Mouse (Mus musculus) kidney, embryonic 15.5 days (tissue): ENCODE measurements around the gene Gm4969. TPM values are rescaled to one million over a fixed set of nuclear protein-coding genes. Genes with fewer than 3 reads are reported as not detected.
"Not testable (repeated sequence)": the region's sequence is repeated elsewhere in the genome, so short reads cannot be mapped to it uniquely, and the experiment has no call there.

ENCODE experiments used
- ATAC-seq: fragments of 200-750 bp; cut with Nextera tagmentation; replicated peaks from 2 replicates; pipeline ENCODE4 v1.8.0; 2017; ENCODE audit warnings: moderate TSS enrichment; ENCODE audit not compliant: low FRiP score
- H3K27ac ChIP-seq: fragments of 300-500 bp; sonication (generic); 2 replicates; pipeline ENCODE4 v1.5.1; 2015; ENCODE audit warnings: mild to moderate bottlenecking, inconsistent platforms
- H3K27me3 ChIP-seq: fragments of 300-500 bp; sonication (generic); 2 replicates; pipeline ENCODE4 v1.6.1; 2015; ENCODE audit warnings: inconsistent platforms
- H3K36me3 ChIP-seq: fragments of 300-500 bp; sonication (generic); 2 replicates; pipeline ENCODE4 v1.6.1; 2015; ENCODE audit warnings: inconsistent platforms
- H3K4me1 ChIP-seq: fragments of 300-500 bp; sonication (generic); 2 replicates; pipeline ENCODE4 v1.6.1; 2015; ENCODE audit warnings: inconsistent platforms
- H3K4me2 ChIP-seq: fragments of 300-500 bp; sonication (generic); 2 replicates; pipeline ENCODE4 v1.6.1; 2015; ENCODE audit warnings: moderate library complexity, mild to moderate bottlenecking, inconsistent platforms
- H3K4me3 ChIP-seq: fragments of 300-500 bp; sonication (generic); replicated peaks from 2 replicates; pipeline ENCODE4 v1.5.1; 2015; ENCODE audit warnings: mild to moderate bottlenecking, inconsistent platforms
- H3K9ac ChIP-seq: fragments of 300-500 bp; sonication (generic); 2 replicates; pipeline ENCODE4 v1.6.1; 2015; ENCODE audit warnings: mild to moderate bottlenecking, inconsistent platforms
- H3K9me3 ChIP-seq: fragments of 300-500 bp; sonication (generic); replicated peaks from 2 replicates; pipeline ENCODE4 v1.6.1; 2016; ENCODE audit warnings: inconsistent platforms
- WGBS: fragments of 180-500 bp; shearing (Covaris S2); methylation state at CpG from one replicate; pipeline ENCODE4 v1.1.7; 2015; ENCODE audit warnings: mixed read lengths; 5-methylcytosine and 5-hydroxymethylcytosine counted together
- polyA plus RNA-seq: library from polyadenylated mRNA; unstranded; fragments of >200 nt; fragmentation: Nextera tagmentation; extraction: Ambion mirVana; gene quantifications from 2 replicates; pipeline ENCODE4 v1.2.1, GENCODE M21; 2015

Gm4969 gene
- polyA plus RNA-seq, 1 experiment from 2014 or later: 3.4 TPM

- Histone ChIP-seq H3K27ac (peak overlapping the region; percentile 14; the same call in 1 of the 2 replicates), H3K36me3 (peaks cover 33% of the 10 kb centered on the region), H3K27me3 (peaks cover 24% of the 10 kb centered on the region), H3K4me1 (peaks cover 44% of the 10 kb centered on the region), H3K9ac (no peak overlapping the region), H3K4me3 (no peak overlapping the region), H3K9me3 (no peaks in the 10 kb centered on the region), H3K4me2 (no peak overlapping the region)
- 29% methylated on average over 13 of the region's 13 CpGs for WGBS
- no peak for ATAC-seq
Observed at GRCm38 (mm10) chr7:19155825-19156475, 37.8 kb upstream of the Gm4969 start.

- Histone ChIP-seq H3K27me3 (peaks cover 14% of the 10 kb centered on the region), H3K27ac (no peak overlapping the region), H3K4me3 (no peak overlapping the region), H3K9me3 (no peaks in the 10 kb centered on the region), H3K4me1 (peaks cover 43% of the 10 kb centered on the region), H3K36me3 (peaks cover 33% of the 10 kb centered on the region), H3K9ac (no peak overlapping the region), H3K4me2 (no peak overlapping the region)
- ATAC-seq: no peak
- 78% methylated on average over 8 of the region's 8 CpGs for WGBS
Observed at GRCm38 (mm10) chr7:19154796-19155195, 36.6 kb upstream of the Gm4969 start.

- not testable (repeated sequence) for ATAC-seq, H3K27ac ChIP-seq
- peak overlapping the region; percentile 91 for H3K4me2 ChIP-seq
Observed at GRCm38 (mm10) chr7:19151121-19151520, 33.0 kb upstream of the Gm4969 start.

GRCm38 (mm10) chr7:19149626-19150025 is 31.5 kb upstream of the Gm4969 start, which contains the start of gene Snrpd2:
Gene Snrpd2, plus strand, starts transcription at chr7:19149722.
- under 1% methylated on average over 24 of the region's 24 CpGs for WGBS
- peak within 1 kb of the TSS; percentile 82 for H3K27ac ChIP-seq
- H3K4me2 ChIP-seq: peak within 1 kb of the TSS; percentile 91
- H3K9ac ChIP-seq: peak within 1 kb of the TSS; percentile 87
- peak within 1 kb of the TSS; percentile 67 for H3K4me3 ChIP-seq
- H3K36me3 ChIP-seq: peaks cover 48% of the 10 kb centered on the region
- no peaks in the 10 kb centered on the region for H3K27me3 ChIP-seq
- peak; percentile 93 for ATAC-seq
- H3K4me1 ChIP-seq: peaks cover 27% of the 10 kb centered on the region
- no peaks in the 10 kb centered on the region for H3K9me3 ChIP-seq

More at GRCm38 (mm10) chr7:19151121-19151520, 33.0 kb upstream of the Gm4969 start:
- Histone ChIP-seq H3K36me3 (peaks cover 38% of the 10 kb centered on the region), H3K4me1 (peaks cover 33% of the 10 kb centered on the region), H3K4me3 (peak overlapping the region; percentile 67; the same call in 1 of the 2 replicates)
- not testable (repeated sequence) for H3K27me3 ChIP-seq, H3K9ac ChIP-seq, H3K9me3 ChIP-seq
- 86% methylated on average over 10 of the region's 10 CpGs for WGBS

GRCm38 (mm10) chr7:19148875-19149541 is 30.8 kb upstream of the Gm4969 start, which contains the start of gene Qpctl:
Gene Qpctl, minus strand, starts transcription at chr7:19149291.
- peak; percentile 97 for ATAC-seq
- H3K36me3 ChIP-seq: peaks cover 46% of the 10 kb centered on the region
- WGBS: under 1% methylated on average over 43 of the region's 43 CpGs

DNA sequence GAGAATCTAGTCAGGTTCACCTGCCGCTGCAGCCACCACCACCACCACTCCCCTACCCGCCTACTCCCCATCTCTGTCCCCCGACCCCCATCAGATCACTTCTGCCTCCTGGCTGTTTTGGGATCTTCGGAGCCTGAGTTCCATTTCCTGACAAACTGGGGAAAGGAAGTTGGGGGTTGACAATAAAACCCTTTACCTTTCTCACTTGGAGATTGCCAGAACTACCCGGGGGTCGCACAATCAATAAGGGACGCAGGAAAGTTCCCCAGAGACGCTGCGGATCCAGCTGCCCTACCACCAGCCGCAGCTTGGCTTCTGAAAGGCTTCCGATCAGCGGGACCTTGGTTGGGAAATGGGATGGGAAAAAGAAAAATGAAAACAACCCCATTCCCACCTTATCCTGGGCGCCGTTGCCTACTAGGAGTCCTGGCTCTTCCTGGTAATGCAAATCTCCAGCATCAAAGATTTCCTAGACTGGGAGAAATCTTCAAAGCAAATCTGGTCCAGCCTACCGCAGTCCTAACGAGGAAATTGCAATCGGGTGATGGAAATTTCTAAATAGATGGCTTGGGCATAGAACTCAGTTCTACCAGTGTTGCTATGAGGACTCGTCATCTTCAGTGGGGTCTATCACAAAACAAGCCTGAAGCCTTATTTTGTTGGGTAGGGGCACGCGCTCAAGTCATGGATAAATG is 30.2 kb upstream of the Gm4969 start:
- Histone ChIP-seq H3K36me3 (peaks cover 39% of the 10 kb centered on the region), H3K9ac (peak overlapping the region; percentile 65), H3K27me3 (no peaks in the 10 kb centered on the region), H3K4me1 (peaks cover 27% of the 10 kb centered on the region), H3K27ac (peak overlapping the region; percentile 81), H3K4me2 (peak overlapping the region; percentile 91), H3K4me3 (peak overlapping the region; percentile 67), H3K9me3 (no peaks in the 10 kb centered on the region)
- WGBS: 10% methylated on average over 20 of the region's 20 CpGs
- ATAC-seq: no peak

More at GRCm38 (mm10) chr7:19148875-19149541, 30.8 kb upstream of the Gm4969 start, which contains the start of gene Qpctl:
- Histone ChIP-seq H3K4me2 (peak within 1 kb of the TSS; percentile 91), H3K27ac (peak within 1 kb of the TSS; percentile 82), H3K27me3 (no peaks in the 10 kb centered on the region), H3K9ac (peak within 1 kb of the TSS; percentile 87), H3K4me1 (peaks cover 27% of the 10 kb centered on the region), H3K9me3 (no peaks in the 10 kb centered on the region), H3K4me3 (peak within 1 kb of the TSS; percentile 67)

DNA sequence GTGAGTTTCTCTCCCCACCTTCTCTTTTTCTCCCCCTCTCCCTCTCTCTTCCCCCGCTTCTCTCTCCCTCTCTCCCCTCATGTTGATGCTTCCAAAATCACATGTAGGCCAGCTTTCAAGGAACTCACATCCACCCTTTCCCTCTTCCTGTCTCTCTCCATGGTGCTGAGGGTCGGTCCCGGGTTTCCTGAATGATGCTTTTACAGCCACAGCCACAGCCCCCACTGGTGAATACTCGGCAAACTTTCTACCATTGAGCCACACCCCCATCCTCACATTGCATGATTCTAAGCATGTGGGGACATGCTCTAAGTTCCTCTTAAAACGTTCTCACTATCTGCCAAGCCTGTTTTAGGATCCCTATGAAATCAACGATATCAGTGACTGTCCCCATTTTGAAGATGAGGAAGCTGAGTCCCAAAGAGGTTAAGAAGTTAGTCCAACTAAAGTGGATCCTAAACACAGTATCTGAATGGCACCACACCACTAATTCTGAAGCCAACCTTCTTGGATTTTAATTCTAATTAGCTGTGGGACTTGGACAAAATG is 29.4 kb upstream of the Gm4969 start:
- WGBS: 46% methylated on average over 6 of the region's 6 CpGs
- no peaks in the 10 kb centered on the region for H3K27me3 ChIP-seq
- no peak overlapping the region for H3K27ac ChIP-seq
- peaks cover 27% of the 10 kb centered on the region for H3K4me1 ChIP-seq
- peak overlapping the region; percentile 91 for H3K4me2 ChIP-seq
- ATAC-seq: no peak
- peak overlapping the region; percentile 67; the same call in 1 of the 2 replicates for H3K4me3 ChIP-seq
- no peak overlapping the region for H3K9ac ChIP-seq
- H3K9me3 ChIP-seq: no peaks in the 10 kb centered on the region
- H3K36me3 ChIP-seq: peaks cover 31% of the 10 kb centered on the region

DNA sequence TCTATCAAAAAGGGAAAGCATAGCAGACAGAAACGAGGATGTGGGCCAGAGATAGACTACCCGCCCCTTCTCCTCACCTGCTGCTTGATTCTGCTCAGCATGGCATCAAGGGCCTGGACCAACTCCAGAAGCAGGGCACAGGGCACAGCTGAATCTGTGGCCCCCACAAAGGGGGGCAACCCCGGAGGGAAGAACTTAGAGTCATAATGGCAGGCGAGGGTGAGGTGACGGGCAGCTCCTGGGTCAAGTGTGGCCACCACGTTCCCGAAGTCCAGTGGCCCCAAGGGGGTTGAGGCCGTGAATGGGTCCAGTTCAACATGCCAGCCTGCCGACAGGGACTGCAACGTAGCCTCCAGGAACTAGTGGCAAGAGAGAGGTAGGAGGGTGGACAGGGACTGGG is 28.6 kb upstream of the Gm4969 start:
- H3K36me3 ChIP-seq: peaks cover 23% of the 10 kb centered on the region
- H3K27ac ChIP-seq: no peak overlapping the region
- H3K4me3 ChIP-seq: no peak overlapping the region
- WGBS: 85% methylated on average over 10 of the region's 10 CpGs
- no peak for ATAC-seq
- H3K9ac ChIP-seq: no peak overlapping the region
- H3K4me1 ChIP-seq: peaks cover 27% of the 10 kb centered on the region
- H3K9me3 ChIP-seq: no peaks in the 10 kb centered on the region
- H3K27me3 ChIP-seq: no peaks in the 10 kb centered on the region
- no peak overlapping the region for H3K4me2 ChIP-seq

DNA sequence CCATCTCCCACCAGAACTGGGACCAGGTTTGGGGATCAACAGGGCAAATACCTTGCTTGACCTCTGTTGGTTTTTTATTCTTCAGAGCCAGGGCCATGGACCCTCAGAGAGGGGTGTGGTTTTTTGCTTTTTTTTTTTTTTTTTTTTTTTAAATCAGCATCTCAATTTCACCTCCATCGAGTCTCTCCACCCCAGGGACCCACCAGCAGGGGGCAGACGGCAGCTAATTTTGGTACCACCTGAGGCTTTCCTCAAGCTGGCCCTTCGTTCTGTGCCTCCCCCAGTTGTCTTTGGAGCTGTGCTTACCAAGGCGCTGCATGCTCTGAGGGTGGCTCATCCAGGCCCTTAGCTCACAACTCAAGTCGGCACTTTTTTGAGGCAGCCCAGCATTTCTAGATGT is 19.2 kb upstream of the Gm4969 start:
- ATAC-seq: no peak
- no peaks in the 10 kb centered on the region for H3K9me3 ChIP-seq
- no peaks in the 10 kb centered on the region for H3K4me1 ChIP-seq
- H3K36me3 ChIP-seq: peaks cover 72% of the 10 kb centered on the region
- no peak overlapping the region for H3K27ac ChIP-seq
- no peak overlapping the region for H3K4me3 ChIP-seq
- H3K27me3 ChIP-seq: no peaks in the 10 kb centered on the region
- no peak overlapping the region for H3K4me2 ChIP-seq
- 43% methylated on average over 5 of the region's 5 CpGs for whole genome bisulfite sequencing
- H3K9ac ChIP-seq: no peak overlapping the region

DNA sequence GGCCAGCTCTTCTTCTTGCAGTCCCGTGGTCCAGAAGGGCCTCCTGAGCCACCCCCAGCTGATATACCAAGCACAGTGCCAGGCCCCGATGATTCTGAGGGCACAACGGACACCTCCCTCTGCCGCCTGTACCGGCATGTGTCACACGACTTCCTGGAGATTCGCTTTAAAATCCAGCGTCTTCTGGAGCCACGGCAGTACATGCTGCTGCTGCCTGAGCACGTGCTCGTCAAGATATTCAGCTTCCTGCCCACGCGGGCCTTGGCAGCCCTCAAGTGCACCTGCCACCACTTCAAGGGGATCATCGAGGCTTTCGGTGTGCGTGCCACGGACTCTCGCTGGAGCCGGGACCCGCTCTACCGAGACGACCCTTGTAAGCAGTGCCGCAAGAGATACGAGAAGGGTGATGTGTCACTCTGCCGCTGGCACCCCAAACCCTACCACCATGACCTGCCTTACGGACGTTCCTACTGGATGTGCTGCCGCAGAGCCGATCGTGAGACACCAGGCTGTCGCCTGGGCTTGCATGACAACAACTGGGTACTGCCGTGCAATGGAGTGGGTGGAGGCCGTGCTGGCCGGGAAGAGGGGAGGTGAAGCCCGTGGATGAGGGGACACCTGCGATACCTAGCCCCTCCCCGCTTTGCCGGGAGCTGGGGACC is 18.6 kb upstream of the Gm4969 start:
- ATAC-seq: no peak
- no peak overlapping the region for H3K4me2 ChIP-seq
- H3K9me3 ChIP-seq: no peaks in the 10 kb centered on the region
- H3K4me3 ChIP-seq: no peak overlapping the region
- peaks cover 3% of the 10 kb centered on the region; the same call in 1 of the 2 replicates for H3K4me1 ChIP-seq
- H3K9ac ChIP-seq: no peak overlapping the region
- H3K27ac ChIP-seq: no peak overlapping the region
- H3K36me3 ChIP-seq: peaks cover 72% of the 10 kb centered on the region
- 91% methylated on average over 38 of the region's 38 CpGs for WGBS
- no peaks in the 10 kb centered on the region for H3K27me3 ChIP-seq

DNA sequence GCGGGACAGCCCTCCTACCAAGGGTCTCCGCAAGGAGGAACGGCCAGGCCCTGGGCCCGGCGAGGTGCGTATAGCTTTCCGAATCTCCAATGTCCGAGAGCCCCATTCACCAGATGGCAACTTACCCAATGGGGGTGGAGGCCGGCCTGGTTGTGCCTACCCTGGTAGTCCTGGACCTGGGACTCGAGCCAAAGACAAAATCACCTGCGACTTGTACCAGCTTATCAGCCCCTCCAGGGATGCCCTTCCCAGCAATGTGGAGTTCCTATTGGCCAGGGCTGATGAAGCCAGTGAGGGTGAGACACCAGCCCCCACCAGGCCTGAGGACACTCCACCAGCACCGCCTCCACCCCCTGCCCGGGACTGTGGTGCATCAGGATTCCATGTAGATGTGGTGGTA is 18.0 kb upstream of the Gm4969 start:
- H3K4me2 ChIP-seq: no peak overlapping the region
- peaks cover 69% of the 10 kb centered on the region for H3K36me3 ChIP-seq
- 94% methylated on average over 13 of the region's 13 CpGs for WGBS
- H3K4me1 ChIP-seq: peaks cover 6% of the 10 kb centered on the region; the same call in 1 of the 2 replicates
- ATAC-seq: no peak
- H3K27me3 ChIP-seq: no peaks in the 10 kb centered on the region
- H3K9me3 ChIP-seq: no peaks in the 10 kb centered on the region
- no peak overlapping the region for H3K27ac ChIP-seq
- no peak overlapping the region for H3K4me3 ChIP-seq
- no peak overlapping the region for H3K9ac ChIP-seq
